Mouse (Mus musculus) cerebellum, adult 2 months (tissue): ENCODE results near the gene Eif3g.

Experiments used
- CTCF ChIP-seq: fragments of 200-500 bp; IDR thresholded peaks from 2 replicates; pipeline ENCODE4 v1.5.1; 2011; ENCODE audit warnings: low read depth, mild to moderate bottlenecking, control low read depth, low read length, moderate library complexity, borderline replicate concordance; ENCODE audit not compliant: insufficient read depth
- POLR2A ChIP-seq: fragments of 200-500 bp; IDR thresholded peaks from 2 replicates; pipeline ENCODE4 v1.6.1; 2011; ENCODE audit warnings: low read length, control low read depth, borderline replicate concordance; ENCODE audit not compliant: insufficient read depth

DNA sequence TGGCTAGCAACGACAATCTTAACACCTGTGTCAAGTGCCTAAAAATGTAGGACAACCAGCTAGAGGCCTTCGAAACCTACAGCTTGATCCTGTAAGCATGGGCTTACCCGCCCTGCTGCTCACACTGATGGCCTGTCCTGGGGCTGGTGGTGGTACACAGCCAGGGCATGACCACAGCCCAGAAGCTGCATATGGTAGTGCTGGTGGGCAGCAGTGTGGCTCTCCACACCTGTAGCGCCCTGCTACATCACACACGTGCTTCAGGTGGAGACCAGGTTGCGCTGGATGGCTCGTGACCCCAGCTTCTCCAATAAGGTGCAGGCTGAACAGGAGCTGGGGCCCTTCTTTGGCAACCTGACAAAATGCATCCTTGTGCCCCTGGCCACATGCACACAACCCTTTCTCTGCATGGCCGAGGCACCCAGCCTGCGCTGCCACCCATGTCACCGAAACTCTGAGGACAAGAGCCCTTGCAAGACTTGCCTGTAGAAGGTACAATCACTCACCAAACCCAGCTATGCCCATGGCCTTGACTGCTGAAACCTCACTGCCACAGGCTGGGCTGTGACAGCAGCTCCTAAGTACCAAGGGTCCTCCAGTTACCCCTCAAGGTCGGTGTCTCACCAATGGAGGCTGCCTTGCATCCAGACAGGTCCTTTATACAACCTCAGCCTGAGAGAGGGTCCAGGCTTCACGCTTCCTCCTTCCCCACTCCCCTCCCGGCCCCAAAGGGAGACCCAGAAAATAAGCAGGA, 4.7 kb downstream of the Eif3g start:
- TF ChIP-seq CTCF = no peak
- no peak for TF ChIP-seq POLR2A
